Mouse (Mus musculus) kidney, postnatal 0 days (tissue): Measurements from ENCODE around the gene Retreg3. TPM values are rescaled to one million over a fixed set of nuclear protein-coding genes. Genes with fewer than 3 reads are reported as not detected.

Experiments used
- ATAC-seq: fragments of 200-750 bp; cut with Nextera tagmentation; replicated peaks from 2 replicates; pipeline ENCODE4 v1.8.0; 2017; ENCODE audit warnings: low read depth, moderate number of reproducible peaks, moderate TSS enrichment, moderate library complexity; ENCODE audit not compliant: low FRiP score
- DNase-seq: peaks from one replicate; pipeline ENCODE4 v3.0.0-alpha.2; 2016; ENCODE audit warnings: low spot score
- H3K27ac ChIP-seq: fragments of 300-500 bp; sonication (generic); 2 replicates; pipeline ENCODE4 v1.5.1; 2014; ENCODE audit warnings: mild to moderate bottlenecking
- H3K27me3 ChIP-seq: fragments of 300-500 bp; sonication (generic); 2 replicates; pipeline ENCODE4 v1.6.1; 2014; ENCODE audit warnings: low read length, mixed read lengths; ENCODE audit not compliant: insufficient read depth
- H3K36me3 ChIP-seq: fragments of 300-500 bp; sonication (generic); 2 replicates; pipeline ENCODE4 v1.6.1; 2014; ENCODE audit warnings: low read length, mixed read lengths; ENCODE audit not compliant: insufficient read depth
- H3K4me1 ChIP-seq: fragments of 300-500 bp; sonication (generic); replicated peaks from 2 replicates; pipeline ENCODE4 v1.6.1; 2014; ENCODE audit warnings: antibody characterized with exemption, low read length, mixed read lengths; ENCODE audit not compliant: insufficient read depth
- H3K4me2 ChIP-seq: fragments of 300-500 bp; sonication (generic); 2 replicates; pipeline ENCODE4 v1.6.1; 2014; ENCODE audit warnings: mild to moderate bottlenecking, low read length, moderate library complexity, mixed read lengths
- H3K4me3 ChIP-seq: fragments of 300-500 bp; sonication (generic); replicated peaks from 2 replicates; pipeline ENCODE4 v1.5.1; 2014; ENCODE audit warnings: low read depth, low read length
- H3K9ac ChIP-seq: fragments of 300-500 bp; sonication (generic); 2 replicates; pipeline ENCODE4 v1.6.1; 2014; ENCODE audit warnings: low read depth, low read length
- H3K9me3 ChIP-seq: fragments of 300-500 bp; sonication (generic); replicated peaks from 2 replicates; pipeline ENCODE4 v1.6.1; 2016; ENCODE audit warnings: low read length, inconsistent platforms, mixed read lengths
- CTCF ChIP-seq: IDR thresholded peaks from 2 replicates; pipeline ENCODE4 v1.5.1; 2016; ENCODE audit warnings: antibody characterized with exemption, low read depth, mild to moderate bottlenecking, moderate library complexity
- WGBS: fragments of 180-500 bp; shearing (Covaris S2); extraction: QIAGEN DNeasy Blood & Tissue Kit; methylation state at CpG from one replicate; pipeline ENCODE4 v1.1.7; 2014; 5-methylcytosine and 5-hydroxymethylcytosine counted together
- microRNA-seq: library from miRNA; unstranded; fragments of <30 nt; microRNA quantifications from one replicate; pipeline ENCODE4, GENCODE M21; 2016
- polyA plus RNA-seq: library from polyadenylated mRNA; unstranded; fragments of >200 nt; fragmentation: Nextera tagmentation; extraction: Ambion mirVana; gene quantifications from 2 replicates; pipeline ENCODE4 v1.2.1, GENCODE M21; 2015

Gene Retreg3
- polyA plus RNA-seq, 1 experiment from 2014 or later = 23.7 TPM

- no peak for DNase-seq
- H3K27ac ChIP-seq = peak overlapping the region; percentile 1; the same call in 1 of the 2 replicates
These were observed 66.8 kb downstream of the Retreg3 start for GRCm38 (mm10) chr11:101052751-101053473.

DNA sequence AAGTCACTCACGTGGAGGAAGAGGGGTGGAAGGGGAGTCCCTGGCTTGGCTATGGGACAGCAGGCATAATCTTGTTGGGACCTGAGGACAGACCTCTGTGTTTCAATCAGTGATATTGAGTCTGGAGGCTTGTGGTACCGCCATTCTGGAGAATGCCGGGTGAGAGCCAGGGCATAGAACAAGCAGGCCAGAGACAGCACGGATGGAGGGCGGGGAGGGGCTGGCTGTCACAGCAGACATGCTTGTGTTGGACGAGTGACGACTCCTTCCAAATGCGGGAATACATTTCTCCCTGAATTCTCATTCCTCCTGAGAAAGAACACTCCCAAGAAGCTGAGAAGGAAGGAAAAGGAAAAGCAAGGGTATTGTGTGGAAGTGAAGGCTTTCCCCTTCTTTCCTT lies 68.1 kb downstream of the Retreg3 start:
- H3K4me3 ChIP-seq = no peak overlapping the region
- H3K4me2 ChIP-seq = no peak overlapping the region
- H3K9ac ChIP-seq = no peak overlapping the region
- H3K27ac ChIP-seq = no peak overlapping the region
- no peaks in the 10 kb centered on the region for H3K4me1 ChIP-seq
- WGBS = 80% methylated on average over 8 of the region's 8 CpGs
- H3K27me3 ChIP-seq = no peaks in the 10 kb centered on the region
- ATAC-seq (no peak), DNase-seq (no peak)
- H3K9me3 ChIP-seq = no peaks in the 10 kb centered on the region
- no peak for TF ChIP-seq CTCF
- H3K36me3 ChIP-seq = peaks cover 29% of the 10 kb centered on the region

More at GRCm38 (mm10) chr11:101052751-101053473, 66.8 kb downstream of the Retreg3 start:
- Histone ChIP-seq H3K9ac (no peak overlapping the region), H3K9me3 (no peaks in the 10 kb centered on the region), H3K27me3 (no peaks in the 10 kb centered on the region), H3K4me2 (no peak overlapping the region), H3K4me1 (no peaks in the 10 kb centered on the region), H3K4me3 (no peak overlapping the region), H3K36me3 (peaks cover 26% of the 10 kb centered on the region)
- no peak for ATAC-seq
- 83% methylated on average over 10 of the region's 10 CpGs for WGBS
- no peak for TF ChIP-seq CTCF

GRCm38 (mm10) chr11:101051051-101051493 lies 68.6 kb downstream of the Retreg3 start:
- 91% methylated on average over 6 of the region's 6 CpGs for WGBS
- Histone ChIP-seq H3K27me3 (no peaks in the 10 kb centered on the region), H3K4me2 (no peak overlapping the region), H3K9me3 (no peaks in the 10 kb centered on the region), H3K4me1 (no peaks in the 10 kb centered on the region), H3K9ac (no peak overlapping the region), H3K27ac (no peak overlapping the region), H3K36me3 (peaks cover 32% of the 10 kb centered on the region), H3K4me3 (no peak overlapping the region)
- TF ChIP-seq CTCF = no peak
- no peak for ATAC-seq
- DNase-seq = no peak

GRCm38 (mm10) chr11:101050359-101050758 lies 69.3 kb downstream of the Retreg3 start:
- Histone ChIP-seq H3K4me1 (no peaks in the 10 kb centered on the region), H3K9me3 (no peaks in the 10 kb centered on the region), H3K27ac (no peak overlapping the region), H3K36me3 (peaks cover 37% of the 10 kb centered on the region), H3K9ac (no peak overlapping the region), H3K4me3 (no peak overlapping the region), H3K4me2 (no peak overlapping the region), H3K27me3 (no peaks in the 10 kb centered on the region)
- no peak for TF ChIP-seq CTCF
- DNase-seq (no peak), ATAC-seq (no peak)
- 88% methylated on average over 9 of the region's 9 CpGs for WGBS

DNA sequence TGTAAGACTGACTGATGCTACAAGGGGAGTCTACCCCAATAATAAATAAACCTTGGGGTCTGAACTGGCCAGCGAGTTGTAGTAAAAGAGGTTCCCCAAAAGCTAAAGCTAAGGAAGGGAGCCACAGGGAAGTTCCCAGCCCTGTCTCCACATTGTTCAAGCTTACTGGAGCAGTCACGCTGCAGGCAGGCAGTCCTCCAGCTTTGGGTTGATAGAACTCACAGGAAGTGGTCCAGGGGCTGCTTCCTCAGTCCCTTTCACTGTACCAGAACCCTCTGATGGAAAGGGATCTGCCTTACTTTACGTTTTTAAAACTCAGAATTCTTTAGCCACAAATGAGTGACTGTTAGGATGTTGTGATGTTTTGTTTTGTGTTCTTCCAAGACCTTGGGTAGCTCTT lies 72.2 kb downstream of the Retreg3 start:
- H3K4me2 ChIP-seq = no peak overlapping the region
- no peak overlapping the region for H3K4me3 ChIP-seq
- DNase-seq = no peak
- 82% methylated on average over 3 of the region's 3 CpGs for WGBS
- H3K27ac ChIP-seq = no peak overlapping the region
- H3K9me3 ChIP-seq = no peaks in the 10 kb centered on the region
- H3K36me3 ChIP-seq = peaks cover 59% of the 10 kb centered on the region
- H3K4me1 ChIP-seq = no peaks in the 10 kb centered on the region
- TF ChIP-seq CTCF = no peak
- no peak overlapping the region for H3K9ac ChIP-seq
- no peak for ATAC-seq
- H3K27me3 ChIP-seq = no peaks in the 10 kb centered on the region

DNA sequence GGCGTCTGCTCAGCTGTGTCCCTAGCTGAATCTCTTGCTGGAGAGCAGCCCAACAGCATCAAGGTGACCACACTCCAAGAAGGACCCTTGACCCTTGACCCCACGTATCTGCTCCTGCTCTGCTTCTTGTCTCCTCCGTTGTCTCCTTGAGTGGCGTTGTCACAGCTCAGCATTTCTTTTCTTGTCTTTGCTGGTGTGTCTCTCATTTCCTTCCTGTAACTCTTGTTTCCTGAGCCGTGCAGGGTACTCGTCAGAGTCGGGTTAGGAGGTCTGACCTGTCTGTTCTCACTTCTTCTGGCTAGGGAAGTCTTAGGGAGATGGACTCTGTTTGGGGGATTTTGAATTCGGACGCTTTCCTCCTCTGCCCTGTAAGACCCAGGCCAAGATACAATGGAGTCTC lies 73.3 kb downstream of the Retreg3 start:
- no peak overlapping the region for H3K9ac ChIP-seq
- 50% methylated on average over 9 of the region's 9 CpGs for WGBS
- H3K9me3 ChIP-seq = no peaks in the 10 kb centered on the region
- peaks cover 59% of the 10 kb centered on the region for H3K36me3 ChIP-seq
- H3K4me2 ChIP-seq = no peak overlapping the region
- DNase-seq = no peak
- TF ChIP-seq CTCF = no peak
- H3K4me3 ChIP-seq = no peak overlapping the region
- H3K4me1 ChIP-seq = no peaks in the 10 kb centered on the region
- no peak for ATAC-seq
- H3K27ac ChIP-seq = no peak overlapping the region
- H3K27me3 ChIP-seq = no peaks in the 10 kb centered on the region

Small RNA genes lying within 50 kb of the gene (microRNA-seq; reads per million reads assigned to microRNA genes)
- not detected for gene Gm27626

Other genes starting within 250 kb of the Retreg3 start
- 48.0 and 51.8 TPM in 2 replicates for gene Stat3, start 180.4 kb downstream of the Retreg3 start, polyA plus RNA-seq
- 143 and 156 TPM in 2 replicates for gene Cavin1, start 149.0 kb downstream of the Retreg3 start, polyA plus RNA-seq
- gene Atp6v0a1, start 110.4 kb downstream of the Retreg3 start, polyA plus RNA-seq = 33.8 and 35.1 TPM in 2 replicates
- gene Naglu, start 49.9 kb downstream of the Retreg3 start, polyA plus RNA-seq = 26.5 and 28.0 TPM in 2 replicates
- gene Hsd17b1, start 41.5 kb downstream of the Retreg3 start, polyA plus RNA-seq = 0.13 and 0.42 TPM in 2 replicates
- 55.3 and 55.9 TPM in 2 replicates for gene Coasy, start 37.3 kb downstream of the Retreg3 start, polyA plus RNA-seq
- 45.7 and 46.0 TPM in 2 replicates for gene Mlx, start 32.6 kb downstream of the Retreg3 start, polyA plus RNA-seq
- 23.2 and 26.4 TPM in 2 replicates for gene Psmc3ip, start 24.5 kb downstream of the Retreg3 start, polyA plus RNA-seq
- 48.4 and 56.7 TPM in 2 replicates for gene Tubg1, start within 50 bp of the Retreg3 start, polyA plus RNA-seq
- 4.3 and 4.9 TPM in 2 replicates for gene Tubg2, start 36.0 kb upstream of the Retreg3 start, polyA plus RNA-seq
- 0.75 and 0.78 TPM in 2 replicates for gene Cntnap1, start 50.6 kb upstream of the Retreg3 start, polyA plus RNA-seq
- gene Plekhh3, start 51.5 kb upstream of the Retreg3 start, polyA plus RNA-seq = 14.1 and 16.6 TPM in 2 replicates
- 0.36 and 0.45 TPM in 2 replicates for gene Ccr10, start 55.5 kb upstream of the Retreg3 start, polyA plus RNA-seq
- 18.6 and 20.3 TPM in 2 replicates for gene Ezh1, start 106.6 kb upstream of the Retreg3 start, polyA plus RNA-seq
- gene Ramp2, start 126.1 kb upstream of the Retreg3 start, polyA plus RNA-seq = 242 and 247 TPM in 2 replicates
- gene Vps25, start 133.8 kb upstream of the Retreg3 start, polyA plus RNA-seq = 179 and 180 TPM in 2 replicates
- 47.0 and 48.8 TPM in 2 replicates for gene Wnk4, start 140.7 kb upstream of the Retreg3 start, polyA plus RNA-seq
- 1.5 and 2.0 TPM in 2 replicates for gene Cntd1, start 159.1 kb upstream of the Retreg3 start, polyA plus RNA-seq
- gene Coa3, start 159.2 kb upstream of the Retreg3 start, polyA plus RNA-seq = 209 and 211 TPM in 2 replicates
- gene Becn1, start 182.4 kb upstream of the Retreg3 start, polyA plus RNA-seq = 156 and 165 TPM in 2 replicates
- 102 and 104 TPM in 2 replicates for gene Psme3, start 196.3 kb upstream of the Retreg3 start, polyA plus RNA-seq
- 0.37 and 0.58 TPM in 2 replicates for gene Aoc2, start 205.2 kb upstream of the Retreg3 start, polyA plus RNA-seq
- 1.8 and 2.0 TPM in 2 replicates for gene Aoc3, start 210.7 kb upstream of the Retreg3 start, polyA plus RNA-seq
- gene G6pc, start 247.7 kb upstream of the Retreg3 start, polyA plus RNA-seq = 23.2 and 37.0 TPM in 2 replicates